Mouse (Mus musculus) embryonic facial prominence, embryonic 10.5 days (tissue): ENCODE measurements around the gene Prkn. TPM values are rescaled to one million over a fixed set of nuclear protein-coding genes. Genes with fewer than 3 reads are reported as not detected.

Experiments used
- DNase-seq: peaks from one replicate; pipeline ENCODE4 v3.0.0-alpha.2; 2017; ENCODE audit warnings: low spot score
- H3K27ac ChIP-seq: fragments of 300-500 bp; sonication (generic); replicated peaks from 2 replicates; pipeline ENCODE4 v1.5.1; 2016; ENCODE audit warnings: mild to moderate bottlenecking
- H3K27me3 ChIP-seq: fragments of 300-500 bp; sonication (generic); replicated peaks from 2 replicates; pipeline ENCODE4 v1.6.1; 2016; ENCODE audit warnings: low read depth, mild to moderate bottlenecking; ENCODE audit not compliant: poor library complexity, severe bottlenecking
- H3K36me3 ChIP-seq: fragments of 300-500 bp; sonication (generic); replicated peaks from 2 replicates; pipeline ENCODE4 v1.6.1; 2016; ENCODE audit warnings: mild to moderate bottlenecking, moderate library complexity
- H3K4me1 ChIP-seq: fragments of 300-500 bp; sonication (generic); 2 replicates; pipeline ENCODE4 v1.6.1; 2016
- H3K4me3 ChIP-seq: fragments of 300-500 bp; sonication (generic); 2 replicates; pipeline ENCODE4 v1.5.1; 2016; ENCODE audit warnings: mild to moderate bottlenecking, moderate library complexity
- H3K9me3 ChIP-seq: fragments of 300-500 bp; sonication (generic); 2 replicates; pipeline ENCODE4 v1.6.1; 2016; ENCODE audit warnings: mild to moderate bottlenecking
- WGBS: fragments of 180-500 bp; shearing (Covaris S2); methylation state at CpG from one replicate; pipeline ENCODE4 v1.1.7; 2016; 5-methylcytosine and 5-hydroxymethylcytosine counted together
- polyA plus RNA-seq: library from polyadenylated mRNA; unstranded; fragments of >200 nt; fragmentation: Nextera tagmentation; extraction: Ambion mirVana; gene quantifications from 2 replicates; pipeline ENCODE4 v1.2.1, GENCODE M21; 2016

The Prkn gene
- polyA plus RNA-seq, 1 experiment from 2014 or later, result 1.1 TPM

GRCm38 (mm10) chr17:11397678-11398077 lies 557.5 kb downstream of the Prkn start:
- no peak for DNase-seq
- Histone ChIP-seq H3K27me3 (no peaks in the 10 kb centered on the region), H3K4me3 (no peak overlapping the region), H3K4me1 (no peaks in the 10 kb centered on the region), H3K27ac (no peak overlapping the region), H3K9me3 (no peaks in the 10 kb centered on the region), H3K36me3 (no peaks in the 10 kb centered on the region)
- WGBS, result 85% methylated on average over 4 of the region's 4 CpGs

GRCm38 (mm10) chr17:11402225-11402875 lies 562.2 kb downstream of the Prkn start:
- Histone ChIP-seq H3K4me3 (no peak overlapping the region), H3K9me3 (no peaks in the 10 kb centered on the region)
- 93% methylated on average over 2 of the region's 2 CpGs for WGBS

GRCm38 (mm10) chr17:11411414-11411813 lies 571.2 kb downstream of the Prkn start:
- DNase-seq, result no peak
- no peaks in the 10 kb centered on the region for H3K9me3 ChIP-seq
- 87% methylated on average over 10 of the region's 10 CpGs for WGBS
- H3K36me3 ChIP-seq, result no peaks in the 10 kb centered on the region
- H3K27ac ChIP-seq, result no peak overlapping the region
- H3K4me1 ChIP-seq, result no peaks in the 10 kb centered on the region
- H3K27me3 ChIP-seq, result no peaks in the 10 kb centered on the region
- H3K4me3 ChIP-seq, result no peak overlapping the region

More at GRCm38 (mm10) chr17:11402225-11402875, 562.2 kb downstream of the Prkn start:
- H3K4me1 ChIP-seq, result no peaks in the 10 kb centered on the region
- H3K27me3 ChIP-seq, result no peaks in the 10 kb centered on the region
- H3K36me3 ChIP-seq, result no peaks in the 10 kb centered on the region
- DNase-seq, result no peak
- H3K27ac ChIP-seq, result no peak overlapping the region

DNA sequence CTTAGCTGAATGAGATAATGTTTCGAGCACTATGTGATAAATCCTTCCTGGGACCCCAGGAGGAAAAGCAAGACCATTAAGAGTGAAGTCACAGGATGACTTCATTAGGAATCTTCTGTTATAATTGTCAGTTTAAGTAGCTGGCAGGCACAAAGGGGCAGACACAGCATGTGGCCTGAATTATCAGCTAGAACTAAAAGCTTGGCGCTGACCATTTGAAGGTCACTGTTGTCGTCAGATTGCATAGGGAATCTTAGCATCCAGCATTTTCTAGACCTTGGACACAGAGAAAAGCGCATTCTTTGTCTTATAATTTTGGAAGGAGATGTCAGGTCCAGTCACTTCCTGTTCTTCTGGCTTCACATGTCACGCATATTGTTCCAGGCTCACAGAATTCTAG lies 573.5 kb downstream of the Prkn start:
- no peaks in the 10 kb centered on the region for H3K36me3 ChIP-seq
- no peaks in the 10 kb centered on the region for H3K9me3 ChIP-seq
- H3K27ac ChIP-seq, result no peak overlapping the region
- no peaks in the 10 kb centered on the region for H3K27me3 ChIP-seq
- DNase-seq, result no peak
- H3K4me1 ChIP-seq, result no peaks in the 10 kb centered on the region
- WGBS, result 72% methylated on average over 5 of the region's 5 CpGs
- H3K4me3 ChIP-seq, result no peak overlapping the region

GRCm38 (mm10) chr17:11414288-11414687 lies 574.1 kb downstream of the Prkn start:
- no peak for DNase-seq
- Histone ChIP-seq H3K36me3 (no peaks in the 10 kb centered on the region), H3K4me1 (no peaks in the 10 kb centered on the region), H3K4me3 (no peak overlapping the region), H3K27ac (no peak overlapping the region), H3K9me3 (no peaks in the 10 kb centered on the region), H3K27me3 (no peaks in the 10 kb centered on the region)
- WGBS, result 85% methylated on average over 4 of the region's 4 CpGs

DNA sequence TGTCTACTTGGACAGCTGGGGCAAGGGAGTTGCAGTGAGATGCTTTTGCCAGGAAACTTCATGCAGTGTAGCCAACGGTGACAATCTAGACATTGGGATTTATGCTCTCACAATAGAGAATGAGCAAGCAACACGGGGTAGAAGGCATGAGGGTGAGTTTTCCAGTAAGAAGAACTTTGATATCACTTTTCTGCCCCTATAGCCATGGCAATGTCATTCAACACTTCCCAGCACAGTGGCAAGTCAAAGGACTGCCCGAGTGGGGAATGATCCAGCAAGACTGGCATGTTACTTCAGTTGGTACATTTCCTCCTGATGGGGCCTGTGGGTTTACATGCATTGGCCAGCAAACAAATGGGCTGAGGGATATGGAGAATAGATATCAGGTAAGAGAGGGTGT lies 577.0 kb downstream of the Prkn start:
- 86% methylated on average over 3 of the region's 3 CpGs for WGBS
- H3K9me3 ChIP-seq, result no peaks in the 10 kb centered on the region
- no peaks in the 10 kb centered on the region for H3K27me3 ChIP-seq
- 0 out of 2 replicates have a peak, but pooled peaks cover 3% of the 10 kb centered on the region for H3K4me1 ChIP-seq
- no peaks in the 10 kb centered on the region for H3K36me3 ChIP-seq
- no peak overlapping the region for H3K27ac ChIP-seq
- DNase-seq, result no peak
- no peak overlapping the region for H3K4me3 ChIP-seq

DNA sequence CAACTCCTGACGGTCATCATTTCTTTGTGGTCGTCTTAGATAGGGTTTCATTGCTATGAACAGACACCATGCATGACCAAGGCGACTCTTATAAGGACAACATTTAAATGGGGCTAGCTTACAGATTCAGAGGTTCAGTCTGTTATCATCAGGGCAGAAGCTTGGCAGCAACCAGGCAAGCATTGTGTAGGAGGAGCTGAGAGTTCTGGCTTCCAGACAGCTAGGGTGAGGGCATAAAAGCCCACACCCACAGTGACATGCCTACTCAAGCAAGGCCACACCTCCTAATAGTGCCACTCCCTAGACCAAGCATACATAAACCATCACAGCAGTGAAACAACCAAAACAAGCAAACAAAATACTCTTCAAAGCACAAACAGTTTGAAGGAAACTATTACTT lies 579.3 kb downstream of the Prkn start:
- Histone ChIP-seq H3K4me1 (0 out of 2 replicates have a peak, but pooled peaks cover 3% of the 10 kb centered on the region), H3K27me3 (no peaks in the 10 kb centered on the region), H3K27ac (no peak overlapping the region), H3K36me3 (no peaks in the 10 kb centered on the region), H3K9me3 (no peaks in the 10 kb centered on the region), H3K4me3 (no peak overlapping the region)
- WGBS, result 90% methylated on average over 3 of the region's 3 CpGs
- DNase-seq, result no peak

- 85% methylated on average over 6 of the region's 6 CpGs for WGBS
- Histone ChIP-seq H3K4me3 (no peak overlapping the region), H3K4me1 (0 out of 2 replicates have a peak, but pooled peaks cover 3% of the 10 kb centered on the region), H3K36me3 (no peaks in the 10 kb centered on the region), H3K27me3 (no peaks in the 10 kb centered on the region), H3K9me3 (no peaks in the 10 kb centered on the region), H3K27ac (no peak overlapping the region)
- DNase-seq, result no peak
Observed at GRCm38 (mm10) chr17:11420839-11421238, 580.7 kb downstream of the Prkn start.

GRCm38 (mm10) chr17:11421264-11421940 lies 581.2 kb downstream of the Prkn start:
- Histone ChIP-seq H3K27me3 (no peaks in the 10 kb centered on the region), H3K9me3 (no peaks in the 10 kb centered on the region), H3K27ac (no peak overlapping the region), H3K4me1 (0 out of 2 replicates have a peak, but pooled peaks cover 3% of the 10 kb centered on the region), H3K4me3 (no peak overlapping the region), H3K36me3 (no peaks in the 10 kb centered on the region)
- WGBS, result 57% methylated on average over 5 of the region's 5 CpGs
- DNase-seq, result no peak

- Histone ChIP-seq H3K27ac (no peak overlapping the region), H3K27me3 (no peaks in the 10 kb centered on the region), H3K4me1 (no peaks in the 10 kb centered on the region), H3K4me3 (no peak overlapping the region), H3K36me3 (no peaks in the 10 kb centered on the region), H3K9me3 (peaks cover 6% of the 10 kb centered on the region; the same call in 1 of the 2 replicates)
- WGBS, result 90% methylated on average over 2 of the region's 2 CpGs
- no peak for DNase-seq
Observed at GRCm38 (mm10) chr17:11431323-11431722, 591.1 kb downstream of the Prkn start.

DNA sequence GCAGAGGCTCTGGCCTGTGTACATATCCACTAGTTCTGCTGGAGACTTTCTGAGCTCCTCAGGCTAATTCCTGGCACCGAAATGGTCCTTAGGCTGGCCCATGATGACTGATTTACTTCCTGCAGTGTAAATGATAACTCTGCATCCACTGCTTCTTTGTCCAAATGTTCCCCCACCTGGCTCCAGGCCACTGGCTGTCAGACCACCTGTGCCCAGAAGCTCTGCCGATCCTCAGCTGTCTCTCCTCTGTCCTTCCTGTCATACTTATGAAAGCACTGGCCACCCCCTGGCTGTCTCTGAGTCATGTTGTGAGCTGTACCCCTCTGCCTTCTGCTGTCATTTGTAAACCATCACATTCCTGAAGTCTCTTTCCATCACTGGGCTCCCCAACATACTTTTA lies 592.4 kb downstream of the Prkn start:
- H3K27me3 ChIP-seq, result no peaks in the 10 kb centered on the region
- 93% methylated on average over 2 of the region's 2 CpGs for WGBS
- H3K9me3 ChIP-seq, result peaks cover 6% of the 10 kb centered on the region; the same call in 1 of the 2 replicates

DNA sequence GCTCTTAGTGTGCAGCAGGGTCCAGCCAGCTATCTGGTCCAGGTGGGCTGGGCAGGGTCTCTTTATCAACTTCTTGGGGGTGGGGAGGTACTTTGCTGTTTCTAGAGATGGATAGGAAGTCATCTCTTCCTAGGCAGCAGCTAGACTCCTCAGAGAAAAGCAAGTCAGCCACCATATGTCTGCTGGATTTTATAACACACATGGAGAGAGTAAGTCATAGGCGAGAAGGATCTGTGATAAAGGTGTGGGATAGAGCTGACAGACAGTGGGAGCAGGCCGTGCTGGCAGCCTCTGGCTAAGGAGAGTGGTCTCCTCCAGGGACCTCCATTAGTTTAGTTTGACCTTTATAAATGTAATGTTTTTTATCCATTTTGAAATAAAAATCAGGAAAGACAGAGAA lies 622.5 kb downstream of the Prkn start:
- H3K4me3 ChIP-seq, result no peak overlapping the region
- no peak for DNase-seq
- WGBS, result 88% methylated on average over 2 of the region's 2 CpGs
- H3K4me1 ChIP-seq, result peaks cover 22% of the 10 kb centered on the region
- no peaks in the 10 kb centered on the region for H3K36me3 ChIP-seq
- no peak overlapping the region for H3K27ac ChIP-seq
- no peaks in the 10 kb centered on the region for H3K9me3 ChIP-seq
- no peaks in the 10 kb centered on the region for H3K27me3 ChIP-seq

More for the DNA sequence above, 592.4 kb downstream of the Prkn start:
- DNase-seq, result no peak
- Histone ChIP-seq H3K4me3 (no peak overlapping the region), H3K36me3 (no peaks in the 10 kb centered on the region), H3K27ac (no peak overlapping the region), H3K4me1 (no peaks in the 10 kb centered on the region)

GRCm38 (mm10) chr17:11466095-11466494 lies 625.9 kb downstream of the Prkn start:
- H3K27ac ChIP-seq, result no peak overlapping the region
- no peak overlapping the region for H3K4me3 ChIP-seq
- peaks cover 26% of the 10 kb centered on the region for H3K4me1 ChIP-seq
- WGBS, result 76% methylated on average over 2 of the region's 2 CpGs
- no peak for DNase-seq
- H3K9me3 ChIP-seq, result no peaks in the 10 kb centered on the region
- H3K36me3 ChIP-seq, result no peaks in the 10 kb centered on the region
- no peaks in the 10 kb centered on the region for H3K27me3 ChIP-seq
